Mouse (Mus musculus) embryonic facial prominence, embryonic 10.5 days (tissue): Measurements from ENCODE around the gene Slc46a1. TPM values are rescaled to one million over a fixed set of nuclear protein-coding genes. Genes with fewer than 3 reads are reported as not detected.

Experiments
- DNase-seq: peaks from one replicate; pipeline ENCODE4 v3.0.0-alpha.2; 2017; ENCODE audit warnings: low spot score
- H3K27ac ChIP-seq: fragments of 300-500 bp; sonication (generic); replicated peaks from 2 replicates; pipeline ENCODE4 v1.5.1; 2016; ENCODE audit warnings: mild to moderate bottlenecking
- H3K27me3 ChIP-seq: fragments of 300-500 bp; sonication (generic); replicated peaks from 2 replicates; pipeline ENCODE4 v1.6.1; 2016; ENCODE audit warnings: low read depth, mild to moderate bottlenecking; ENCODE audit not compliant: poor library complexity, severe bottlenecking
- H3K36me3 ChIP-seq: fragments of 300-500 bp; sonication (generic); replicated peaks from 2 replicates; pipeline ENCODE4 v1.6.1; 2016; ENCODE audit warnings: mild to moderate bottlenecking, moderate library complexity
- H3K4me1 ChIP-seq: fragments of 300-500 bp; sonication (generic); 2 replicates; pipeline ENCODE4 v1.6.1; 2016
- H3K4me3 ChIP-seq: fragments of 300-500 bp; sonication (generic); 2 replicates; pipeline ENCODE4 v1.5.1; 2016; ENCODE audit warnings: mild to moderate bottlenecking, moderate library complexity
- H3K9me3 ChIP-seq: fragments of 300-500 bp; sonication (generic); 2 replicates; pipeline ENCODE4 v1.6.1; 2016; ENCODE audit warnings: mild to moderate bottlenecking
- WGBS: fragments of 180-500 bp; shearing (Covaris S2); methylation state at CpG from one replicate; pipeline ENCODE4 v1.1.7; 2016; 5-methylcytosine and 5-hydroxymethylcytosine counted together
- polyA plus RNA-seq: library from polyadenylated mRNA; unstranded; fragments of >200 nt; fragmentation: Nextera tagmentation; extraction: Ambion mirVana; gene quantifications from 2 replicates; pipeline ENCODE4 v1.2.1, GENCODE M21; 2016

Slc46a1 gene
- polyA plus RNA-seq, 1 experiment from 2014 or later = 14.9 TPM

DNA sequence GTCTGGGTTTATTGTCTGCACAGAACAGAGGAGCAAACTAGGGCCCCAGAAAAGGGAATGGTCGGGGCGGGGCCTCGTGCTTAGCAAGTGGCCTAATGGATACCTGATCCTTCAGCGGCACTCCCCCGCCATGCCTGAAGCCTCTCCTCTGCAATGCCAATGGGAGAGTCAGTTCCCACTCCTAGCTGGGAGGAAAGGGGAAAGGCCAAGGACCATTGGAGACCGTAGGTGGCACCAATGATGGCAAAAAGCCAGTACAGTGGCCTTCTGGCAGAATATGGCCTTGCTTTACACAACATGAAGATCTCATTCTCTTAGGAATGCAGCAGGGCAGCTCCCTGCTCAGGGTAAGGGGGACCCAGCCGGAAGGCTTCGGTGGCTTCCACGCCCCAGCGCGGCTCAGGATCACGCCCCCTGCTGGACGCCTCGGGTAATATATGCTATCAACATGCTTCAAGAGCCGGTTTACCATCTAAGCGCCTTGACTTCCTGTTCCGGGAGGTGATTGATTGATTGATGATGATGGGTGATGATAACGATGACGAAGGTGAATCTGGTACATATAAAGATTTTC, 29.6 kb upstream of the Slc46a1 start:
- H3K27me3 ChIP-seq = no peaks in the 10 kb centered on the region; the same call in 1 of the 2 replicates
- H3K4me3 ChIP-seq = peak overlapping the region; percentile 39
- H3K4me1 ChIP-seq = peaks cover 10% of the 10 kb centered on the region
- H3K27ac ChIP-seq = peak overlapping the region; percentile 78
- no peaks in the 10 kb centered on the region for H3K36me3 ChIP-seq
- WGBS = 5% methylated on average over 19 of the region's 19 CpGs
- no peaks in the 10 kb centered on the region; the same call in 1 of the 2 replicates for H3K9me3 ChIP-seq
- peak; percentile 85 for DNase-seq

DNA sequence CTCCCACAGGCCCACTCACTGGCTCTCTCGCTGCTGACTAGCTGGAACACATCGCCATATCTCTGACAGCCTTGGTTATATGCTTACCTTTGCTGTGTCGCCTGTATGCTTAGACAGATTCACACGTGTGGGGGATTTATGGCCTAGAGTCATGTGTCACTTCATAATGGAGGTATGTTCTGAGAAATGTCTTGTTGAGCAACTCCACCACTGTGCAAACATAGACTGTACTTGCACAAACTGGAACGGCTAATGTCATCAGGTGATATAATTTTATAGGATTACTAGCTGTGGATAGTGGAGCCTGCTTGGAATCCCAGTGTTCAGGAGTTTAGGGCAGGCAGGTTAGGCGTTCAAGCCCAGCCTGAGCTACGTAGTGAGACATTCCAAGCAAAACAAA, 28.3 kb upstream of the Slc46a1 start:
- Histone ChIP-seq H3K9me3 (no peaks in the 10 kb centered on the region; the same call in 1 of the 2 replicates), H3K36me3 (no peaks in the 10 kb centered on the region), H3K27ac (no peak overlapping the region), H3K27me3 (no peaks in the 10 kb centered on the region; the same call in 1 of the 2 replicates), H3K4me3 (no peak overlapping the region), H3K4me1 (peaks cover 10% of the 10 kb centered on the region)
- WGBS = 90% methylated on average over 7 of the region's 7 CpGs
- no peak for DNase-seq

DNA sequence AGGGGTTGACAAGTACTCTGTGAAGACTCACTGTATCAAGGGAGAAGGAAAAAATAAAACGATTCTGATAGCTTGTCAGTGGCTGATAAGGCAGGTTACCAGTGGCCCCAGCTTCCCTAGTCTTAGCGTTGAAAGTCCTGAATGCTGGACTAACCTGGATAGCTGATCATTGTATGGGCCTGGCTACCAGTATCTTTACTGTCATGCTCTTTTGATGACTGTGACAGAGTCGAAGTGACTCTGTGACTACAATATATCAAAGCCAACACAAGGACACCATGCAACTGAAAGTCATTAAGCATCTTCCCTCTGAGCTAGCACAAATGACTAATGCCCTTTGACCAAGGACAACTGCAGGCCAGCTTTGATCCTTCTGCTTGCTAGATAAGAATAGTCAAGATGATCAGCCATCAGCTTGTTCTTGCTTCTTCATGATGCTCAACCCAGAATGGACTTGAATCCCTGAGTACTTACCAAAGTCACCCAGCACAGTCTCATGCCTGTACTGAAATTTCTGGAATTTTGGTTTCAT, 27.0 kb upstream of the Slc46a1 start:
- Histone ChIP-seq H3K27me3 (no peaks in the 10 kb centered on the region; the same call in 1 of the 2 replicates), H3K27ac (no peak overlapping the region), H3K4me3 (no peak overlapping the region), H3K4me1 (peaks cover 10% of the 10 kb centered on the region), H3K36me3 (no peaks in the 10 kb centered on the region), H3K9me3 (no peaks in the 10 kb centered on the region; the same call in 1 of the 2 replicates)
- whole genome bisulfite sequencing = 80% methylated on average over 3 of the region's 3 CpGs
- DNase-seq = no peak

DNA sequence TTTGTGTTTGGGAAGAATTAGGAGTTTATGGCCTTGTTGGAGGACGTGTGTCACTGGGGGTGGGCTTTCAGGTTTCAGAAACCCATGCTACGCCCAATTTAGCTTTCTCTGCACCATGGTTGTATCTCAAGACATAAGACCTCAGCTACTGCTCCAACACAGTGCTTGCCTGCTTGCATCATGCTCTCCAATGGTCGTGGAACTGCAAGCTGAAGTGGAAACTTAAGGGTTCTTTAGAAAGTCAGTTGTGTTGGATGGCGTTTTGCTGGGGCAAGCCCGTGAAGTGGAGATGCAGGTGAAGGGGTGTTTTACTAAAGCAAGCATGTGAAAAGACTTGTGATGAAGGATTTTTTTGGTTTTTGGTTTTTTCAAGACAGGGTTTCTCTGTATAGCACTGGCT, 22.4 kb upstream of the Slc46a1 start:
- Histone ChIP-seq H3K4me1 (no peaks in the 10 kb centered on the region), H3K9me3 (no peaks in the 10 kb centered on the region; the same call in 1 of the 2 replicates), H3K27ac (no peak overlapping the region), H3K36me3 (no peaks in the 10 kb centered on the region), H3K27me3 (no peaks in the 10 kb centered on the region), H3K4me3 (no peak overlapping the region)
- 87% methylated on average over 5 of the region's 5 CpGs for WGBS
- no peak for DNase-seq

DNA sequence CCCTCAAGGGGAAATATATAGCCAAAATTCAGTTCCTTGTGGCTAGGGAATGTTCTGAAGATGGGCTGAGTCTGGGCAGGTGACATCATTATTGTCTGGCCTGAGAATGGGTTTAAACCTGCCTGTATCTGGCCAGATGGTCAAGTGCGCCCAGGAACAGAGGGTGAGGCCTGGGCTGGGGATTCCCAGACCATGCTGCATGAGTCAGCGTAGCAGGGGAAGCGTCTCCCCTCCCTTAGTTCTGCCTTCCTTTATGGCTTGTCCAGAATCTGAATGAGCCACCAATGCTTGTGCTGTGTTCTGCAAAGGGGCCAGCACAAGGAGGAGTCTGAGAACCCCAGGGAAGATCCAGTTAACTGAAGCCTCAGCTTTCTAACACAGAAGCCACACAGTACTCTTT, 18.3 kb upstream of the Slc46a1 start:
- Histone ChIP-seq H3K4me1 (no peaks in the 10 kb centered on the region), H3K27me3 (no peaks in the 10 kb centered on the region), H3K9me3 (no peaks in the 10 kb centered on the region), H3K36me3 (no peaks in the 10 kb centered on the region), H3K27ac (no peak overlapping the region), H3K4me3 (no peak overlapping the region)
- WGBS = 82% methylated on average over 3 of the region's 3 CpGs
- no peak for DNase-seq

DNA sequence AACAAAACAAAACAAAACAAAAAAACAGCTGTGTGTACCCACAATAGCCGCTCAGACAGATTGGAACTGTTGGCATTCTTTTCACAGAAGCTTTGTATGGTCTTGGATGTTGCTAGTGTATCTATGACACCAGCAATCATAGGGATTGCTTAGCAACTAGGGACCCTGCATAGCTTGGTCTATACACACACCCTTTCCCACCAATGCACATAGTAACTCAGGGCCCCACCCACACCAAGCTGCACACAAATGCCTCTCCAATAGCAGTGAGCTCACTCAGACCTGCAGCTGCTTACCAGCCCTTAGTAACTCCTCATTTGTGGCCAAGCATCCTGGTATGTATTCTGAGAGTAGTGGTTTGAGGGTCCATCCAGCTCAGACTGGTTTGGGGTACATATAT, 17.3 kb upstream of the Slc46a1 start:
- no peak overlapping the region for H3K4me3 ChIP-seq
- H3K9me3 ChIP-seq = no peaks in the 10 kb centered on the region
- no peaks in the 10 kb centered on the region for H3K4me1 ChIP-seq
- DNase-seq = no peak
- no peak overlapping the region for H3K27ac ChIP-seq
- H3K27me3 ChIP-seq = no peaks in the 10 kb centered on the region
- 98% methylated on average over 1 of the region's 1 CpGs for WGBS
- no peaks in the 10 kb centered on the region for H3K36me3 ChIP-seq

DNA sequence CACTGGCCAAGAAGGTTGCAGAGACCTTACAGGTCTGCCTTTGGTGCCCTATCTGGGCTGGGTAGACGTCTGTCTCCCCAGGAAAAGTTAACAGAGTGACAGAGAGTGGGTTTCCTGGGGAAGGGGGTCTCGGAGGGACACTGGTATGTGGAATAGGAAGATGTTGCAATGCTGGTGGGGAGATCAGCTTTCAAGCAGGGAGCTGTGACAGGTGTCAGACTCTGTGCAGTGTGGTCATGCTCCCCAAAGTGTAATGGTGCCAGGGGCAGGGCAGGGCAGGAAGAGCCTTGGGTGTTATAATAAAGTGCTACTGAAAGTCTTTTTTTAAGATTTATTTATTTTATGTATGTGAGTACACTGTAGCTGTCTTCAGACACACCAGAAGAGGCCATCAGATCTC, 15.2 kb upstream of the Slc46a1 start:
- Histone ChIP-seq H3K4me1 (peaks cover under 1% of the 10 kb centered on the region; the same call in 1 of the 2 replicates), H3K4me3 (no peak overlapping the region), H3K27me3 (no peaks in the 10 kb centered on the region), H3K9me3 (no peaks in the 10 kb centered on the region), H3K36me3 (no peaks in the 10 kb centered on the region), H3K27ac (no peak overlapping the region)
- no peak for DNase-seq
- WGBS = 53% methylated on average over 2 of the region's 2 CpGs

DNA sequence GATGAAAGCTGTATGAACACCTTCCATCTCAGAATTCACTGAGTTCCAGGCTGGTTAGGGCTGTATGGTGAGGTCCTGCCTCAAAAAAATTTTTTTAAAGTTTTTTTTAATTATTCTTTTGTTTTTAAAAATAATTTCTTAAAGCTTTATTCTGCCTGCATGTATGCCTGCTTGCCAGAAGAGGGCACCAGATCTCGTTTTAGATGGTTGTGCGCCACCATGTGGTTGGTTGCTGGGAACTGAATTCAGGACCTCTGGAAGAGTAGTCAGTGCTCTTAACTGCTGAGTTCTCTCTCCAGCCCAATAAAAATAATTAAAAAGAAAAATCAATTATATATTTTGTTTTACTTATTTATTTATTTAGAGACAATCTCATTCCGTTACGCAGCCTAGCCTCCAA, 11.8 kb upstream of the Slc46a1 start:
- Histone ChIP-seq H3K27ac (no peak overlapping the region), H3K9me3 (no peaks in the 10 kb centered on the region), H3K4me1 (peaks cover 5% of the 10 kb centered on the region; the same call in 1 of the 2 replicates), H3K36me3 (no peaks in the 10 kb centered on the region), H3K4me3 (no peak overlapping the region), H3K27me3 (0 out of 2 replicates have a peak, but pooled peaks cover 6% of the 10 kb centered on the region)
- 10% methylated on average over 4 of the region's 4 CpGs for WGBS
- peak; percentile 65 for DNase-seq

DNA sequence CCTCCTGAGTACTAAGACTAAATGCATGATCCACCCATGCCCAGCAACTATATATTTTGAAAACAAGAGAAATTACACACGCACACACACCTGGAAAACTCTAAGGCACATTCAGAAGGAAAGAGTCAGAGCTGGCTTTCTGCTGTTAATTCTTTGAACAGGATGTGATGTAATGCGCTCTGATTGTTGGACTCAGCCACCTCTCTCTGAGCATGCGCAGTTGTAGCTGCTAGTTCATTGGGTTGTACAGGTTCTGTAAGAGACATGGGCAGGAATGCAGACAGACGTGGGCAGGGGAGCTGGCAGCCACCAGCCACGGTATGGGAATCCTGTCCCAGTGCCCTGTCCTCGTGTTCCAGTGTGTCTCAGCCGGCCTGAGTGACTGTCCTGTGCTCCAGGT, 11.2 kb upstream of the Slc46a1 start:
- Histone ChIP-seq H3K4me1 (peaks cover 5% of the 10 kb centered on the region; the same call in 1 of the 2 replicates), H3K4me3 (no peak overlapping the region), H3K36me3 (no peaks in the 10 kb centered on the region), H3K27ac (no peak overlapping the region), H3K27me3 (0 out of 2 replicates have a peak, but pooled peaks cover 6% of the 10 kb centered on the region), H3K9me3 (no peaks in the 10 kb centered on the region)
- no peak for DNase-seq
- 71% methylated on average over 7 of the region's 7 CpGs for WGBS

DNA sequence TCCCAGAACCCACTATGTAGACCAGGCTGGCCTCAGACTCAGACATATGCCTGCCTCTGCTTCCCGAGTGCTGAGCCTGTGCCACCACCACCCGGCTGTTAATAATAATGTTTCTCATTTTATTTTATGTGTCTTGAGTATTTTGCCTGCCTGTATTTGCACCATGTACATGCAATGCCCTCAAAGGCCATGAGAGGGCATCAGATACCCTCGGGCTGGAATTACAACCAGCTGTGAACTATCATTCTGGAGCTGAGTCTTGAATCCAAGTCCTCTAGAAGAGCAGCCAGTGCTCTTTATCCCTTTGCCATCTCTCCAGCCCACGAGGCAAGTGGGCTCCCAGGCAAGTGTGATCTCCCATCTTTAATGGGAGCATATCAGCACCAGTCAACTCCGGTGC, 10.2 kb upstream of the Slc46a1 start:
- Histone ChIP-seq H3K4me3 (no peak overlapping the region), H3K27me3 (0 out of 2 replicates have a peak, but pooled peaks cover 6% of the 10 kb centered on the region), H3K4me1 (peaks cover 5% of the 10 kb centered on the region; the same call in 1 of the 2 replicates), H3K27ac (no peak overlapping the region), H3K36me3 (no peaks in the 10 kb centered on the region), H3K9me3 (no peaks in the 10 kb centered on the region)
- 44% methylated on average over 5 of the region's 5 CpGs for WGBS
- peak; percentile 51 for DNase-seq

DNA sequence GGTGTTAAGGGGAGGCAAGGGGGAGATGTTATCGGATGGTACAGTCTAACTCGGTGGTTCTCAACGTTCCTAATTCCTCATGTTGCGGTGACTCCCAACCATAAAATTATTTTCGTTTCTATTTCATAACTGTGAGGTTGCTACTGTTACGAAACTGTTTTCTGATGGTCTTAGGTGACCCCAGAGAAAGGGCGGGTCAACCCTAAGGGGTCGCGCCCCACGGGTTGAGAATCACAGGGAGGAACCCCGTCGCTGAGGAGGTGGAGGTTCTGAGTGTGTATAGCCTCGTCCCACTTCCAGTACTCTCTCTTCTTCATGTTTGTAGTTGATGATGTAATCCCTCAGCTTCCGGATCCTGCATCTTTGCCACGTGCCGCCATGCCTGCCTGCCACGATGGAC, 6.8 kb upstream of the Slc46a1 start:
- Histone ChIP-seq H3K4me1 (peaks cover 13% of the 10 kb centered on the region; the same call in 1 of the 2 replicates), H3K27ac (no peak overlapping the region), H3K4me3 (no peak overlapping the region), H3K27me3 (0 out of 2 replicates have a peak, but pooled peaks cover 6% of the 10 kb centered on the region), H3K36me3 (no peaks in the 10 kb centered on the region), H3K9me3 (peaks cover 5% of the 10 kb centered on the region; the same call in 1 of the 2 replicates)
- 86% methylated on average over 17 of the region's 17 CpGs for WGBS
- DNase-seq = no peak

DNA sequence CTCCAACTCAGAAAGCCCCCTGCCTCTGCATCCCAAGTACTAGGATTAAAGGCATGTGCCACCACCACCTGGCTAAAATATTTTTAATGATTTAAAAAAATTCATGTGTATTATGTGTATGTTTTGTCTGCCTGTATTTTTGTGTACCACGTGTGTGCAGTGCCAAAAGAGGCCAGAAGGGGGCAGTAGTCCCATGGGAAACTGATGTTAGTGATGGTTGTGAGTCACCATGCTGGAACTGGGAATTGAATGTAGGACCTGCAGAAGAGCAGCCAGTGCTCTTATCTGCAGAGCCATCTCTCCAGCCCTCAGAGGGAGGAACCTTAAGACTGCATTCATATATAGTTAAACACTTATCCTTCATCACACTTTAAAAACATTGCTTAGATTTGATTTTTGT, 3.6 kb upstream of the Slc46a1 start:
- WGBS = 61% methylated on average over 1 of the region's 1 CpGs
- H3K4me3 ChIP-seq = no peak overlapping the region
- H3K9me3 ChIP-seq = peaks cover 5% of the 10 kb centered on the region; the same call in 1 of the 2 replicates
- no peak overlapping the region for H3K27ac ChIP-seq
- no peak for DNase-seq
- no peaks in the 10 kb centered on the region for H3K36me3 ChIP-seq
- H3K27me3 ChIP-seq = no peaks in the 10 kb centered on the region
- peaks cover 28% of the 10 kb centered on the region for H3K4me1 ChIP-seq

DNA sequence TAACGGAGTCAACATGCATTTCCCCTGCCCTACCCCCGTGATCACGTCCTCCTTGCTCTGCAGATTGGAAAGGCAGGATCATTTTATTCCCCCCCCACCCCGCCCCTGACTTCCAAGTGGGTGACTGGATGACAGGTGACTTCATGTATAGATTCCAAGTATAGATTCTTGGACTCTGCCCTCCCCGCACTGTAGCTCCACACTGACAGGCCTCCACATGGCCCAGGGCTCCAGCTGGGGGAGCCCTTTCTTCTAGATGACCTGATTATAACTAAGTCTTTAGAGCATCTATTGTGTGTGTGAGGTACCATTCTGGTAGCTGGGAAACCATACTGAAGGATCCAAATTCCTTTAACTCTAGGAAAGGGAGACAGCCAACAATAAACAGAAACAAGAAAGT, 2.8 kb upstream of the Slc46a1 start:
- Histone ChIP-seq H3K9me3 (peaks cover 5% of the 10 kb centered on the region; the same call in 1 of the 2 replicates), H3K4me1 (peaks cover 29% of the 10 kb centered on the region), H3K27ac (no peak overlapping the region), H3K27me3 (no peaks in the 10 kb centered on the region), H3K36me3 (no peaks in the 10 kb centered on the region), H3K4me3 (no peak overlapping the region)
- DNase-seq = no peak
- 85% methylated on average over 5 of the region's 5 CpGs for whole genome bisulfite sequencing
